Mouse (Mus musculus) midbrain, embryonic 14.5 days (tissue): ENCODE measurements at regions not wholly inside any gene's neighbourhood (a gene's known extent, or its start where the extent isn't known, plus 50 kb on each side); places are given as distances from the start of the nearest gene placed in this dataset.

ENCODE experiments used
- ATAC-seq: fragments of 200-750 bp; cut with Nextera tagmentation; 2 replicates; pipeline ENCODE4 v1.8.0; 2017; ENCODE audit warnings: moderate number of reproducible peaks, moderate library complexity; ENCODE audit not compliant: low FRiP score, low TSS enrichment
- DNase-seq: peaks from one replicate; pipeline ENCODE4 v3.0.0-alpha.2; 2015
- H3K27ac ChIP-seq: fragments of 300-500 bp; sonication (generic); replicated peaks from 2 replicates; pipeline ENCODE4 v1.5.1; 2014; ENCODE audit warnings: mild to moderate bottlenecking, low read depth, low read length, moderate library complexity
- H3K27me3 ChIP-seq: fragments of 300-500 bp; sonication (generic); 2 replicates; pipeline ENCODE4 v1.6.1; 2014; ENCODE audit warnings: low read length, control low read depth, mixed read lengths; ENCODE audit not compliant: control insufficient read depth, insufficient read depth
- H3K36me3 ChIP-seq: fragments of 300-500 bp; sonication (generic); 2 replicates; pipeline ENCODE4 v1.6.1; 2014; ENCODE audit warnings: low read length, control low read depth; ENCODE audit not compliant: control insufficient read depth, insufficient read depth
- H3K4me1 ChIP-seq: fragments of 300-500 bp; sonication (generic); 2 replicates; pipeline ENCODE4 v1.6.1; 2014; ENCODE audit warnings: mild to moderate bottlenecking, antibody characterized with exemption, low read length, control low read depth; ENCODE audit not compliant: control insufficient read depth, insufficient read depth
- H3K4me2 ChIP-seq: fragments of 300-500 bp; sonication (generic); 2 replicates; pipeline ENCODE4 v1.6.1; 2014; ENCODE audit warnings: mild to moderate bottlenecking, low read length, moderate library complexity
- H3K4me3 ChIP-seq: fragments of 300-500 bp; sonication (generic); replicated peaks from 2 replicates; pipeline ENCODE4 v1.5.1; 2014; ENCODE audit warnings: low read depth, low read length
- H3K9ac ChIP-seq: fragments of 300-500 bp; sonication (generic); replicated peaks from 2 replicates; pipeline ENCODE4 v1.6.1; 2014; ENCODE audit warnings: mild to moderate bottlenecking, low read length, moderate library complexity
- H3K9me3 ChIP-seq: fragments of 300-500 bp; sonication (generic); 2 replicates; pipeline ENCODE4 v1.6.1; 2016; ENCODE audit warnings: low read length, control low read depth, mixed read lengths; ENCODE audit not compliant: control insufficient read depth
- WGBS: fragments of 180-500 bp; shearing (Covaris S2); extraction: QIAGEN DNeasy Blood & Tissue Kit; methylation state at CpG from one replicate; pipeline ENCODE4 v1.1.7; 2014; 5-methylcytosine and 5-hydroxymethylcytosine counted together

GRCm38 (mm10) chr7:69493062-69493930 lies 744.3 kb upstream of the Arrdc4 start:
- Histone ChIP-seq H3K4me1 (0 out of 2 replicates have a peak, but pooled peaks cover 4% of the 10 kb centered on the region), H3K27me3 (peaks cover 5% of the 10 kb centered on the region; the same call in 1 of the 2 replicates), H3K9me3 (no peaks in the 10 kb centered on the region), H3K36me3 (no peaks in the 10 kb centered on the region), H3K9ac (0 out of 2 replicates have a peak overlapping the region, but pooled peaks have one; percentile 20), H3K4me2 (peak overlapping the region; percentile 42), H3K4me3 (peak overlapping the region; percentile 15; the same call in 1 of the 2 replicates), H3K27ac (0 out of 2 replicates have a peak overlapping the region, but pooled peaks have one; percentile 37)
- peak; percentile 25 for DNase-seq
- WGBS = 56% methylated on average over 18 of the region's 18 CpGs
- ATAC-seq = peak; percentile 24; the same call in 1 of the 2 replicates

GRCm38 (mm10) chr7:69490566-69491466 lies 741.8 kb upstream of the Arrdc4 start:
- 38% methylated on average over 16 of the region's 16 CpGs for WGBS
- ATAC-seq (peak; percentile 78), DNase-seq (peak; percentile 92)
- H3K27ac ChIP-seq = no peak overlapping the region
- H3K4me2 ChIP-seq = peak overlapping the region; percentile 1; the same call in 1 of the 2 replicates
- H3K9ac ChIP-seq = no peak overlapping the region
- 0 out of 2 replicates have a peak, but pooled peaks cover 4% of the 10 kb centered on the region for H3K4me1 ChIP-seq
- H3K27me3 ChIP-seq = peaks cover 5% of the 10 kb centered on the region; the same call in 1 of the 2 replicates
- H3K9me3 ChIP-seq = no peaks in the 10 kb centered on the region
- H3K36me3 ChIP-seq = no peaks in the 10 kb centered on the region
- no peak overlapping the region for H3K4me3 ChIP-seq

GRCm38 (mm10) chr7:69488630-69489029 lies 739.6 kb upstream of the Arrdc4 start:
- Histone ChIP-seq H3K9me3 (no peaks in the 10 kb centered on the region), H3K36me3 (no peaks in the 10 kb centered on the region), H3K27ac (no peak overlapping the region), H3K4me1 (0 out of 2 replicates have a peak, but pooled peaks cover 4% of the 10 kb centered on the region), H3K4me3 (no peak overlapping the region), H3K9ac (no peak overlapping the region), H3K4me2 (no peak overlapping the region), H3K27me3 (peaks cover 5% of the 10 kb centered on the region; the same call in 1 of the 2 replicates)
- no peak for ATAC-seq
- WGBS = 66% methylated on average over 6 of the region's 6 CpGs
- no peak for DNase-seq

GRCm38 (mm10) chr7:69487111-69487510 lies 738.1 kb upstream of the Arrdc4 start:
- Histone ChIP-seq H3K27me3 (no peaks in the 10 kb centered on the region; the same call in 1 of the 2 replicates), H3K9me3 (no peaks in the 10 kb centered on the region), H3K27ac (no peak overlapping the region), H3K36me3 (no peaks in the 10 kb centered on the region), H3K9ac (no peak overlapping the region), H3K4me2 (no peak overlapping the region), H3K4me3 (no peak overlapping the region), H3K4me1 (no peaks in the 10 kb centered on the region)
- no peak for DNase-seq
- WGBS = 79% methylated on average over 3 of the region's 3 CpGs
- no peak for ATAC-seq

- Histone ChIP-seq H3K4me2 (no peak overlapping the region), H3K36me3 (no peaks in the 10 kb centered on the region), H3K9me3 (no peaks in the 10 kb centered on the region), H3K9ac (no peak overlapping the region), H3K27me3 (no peaks in the 10 kb centered on the region), H3K4me1 (no peaks in the 10 kb centered on the region), H3K27ac (no peak overlapping the region), H3K4me3 (no peak overlapping the region)
- no peak for ATAC-seq
- DNase-seq = no peak
- whole genome bisulfite sequencing = 88% methylated on average over 4 of the region's 4 CpGs
Measured at GRCm38 (mm10) chr7:69484552-69484951, 735.5 kb upstream of the Arrdc4 start.
